Mouse (Mus musculus) lung, adult 2 months (tissue): ENCODE results near the gene Celf2.

Experiments
- CTCF ChIP-seq: fragments of 200-500 bp; IDR thresholded peaks from 2 replicates; pipeline ENCODE4 v1.5.1; 2011; ENCODE audit warnings: mild to moderate bottlenecking, low read length, control low read depth; ENCODE audit not compliant: insufficient read depth
- POLR2A ChIP-seq: fragments of 200-500 bp; IDR thresholded peaks from 2 replicates; pipeline ENCODE4 v1.6.1; 2011; ENCODE audit warnings: low read depth, mild to moderate bottlenecking, control low read depth, low read length, borderline replicate concordance; ENCODE audit errors: extremely low read depth

GRCm38 (mm10) chr2:7460329-7461056 is 48.9 kb downstream of the Celf2 start:
- TF ChIP-seq POLR2A: no peak
- TF ChIP-seq CTCF: no peak
